Mouse (Mus musculus): ENCODE results near the gene Jup.
"Not testable (repeated sequence)": the region's sequence is repeated elsewhere in the genome, so short reads cannot be mapped to it uniquely, and the experiment has no call there.

Gene Jup

DNA sequence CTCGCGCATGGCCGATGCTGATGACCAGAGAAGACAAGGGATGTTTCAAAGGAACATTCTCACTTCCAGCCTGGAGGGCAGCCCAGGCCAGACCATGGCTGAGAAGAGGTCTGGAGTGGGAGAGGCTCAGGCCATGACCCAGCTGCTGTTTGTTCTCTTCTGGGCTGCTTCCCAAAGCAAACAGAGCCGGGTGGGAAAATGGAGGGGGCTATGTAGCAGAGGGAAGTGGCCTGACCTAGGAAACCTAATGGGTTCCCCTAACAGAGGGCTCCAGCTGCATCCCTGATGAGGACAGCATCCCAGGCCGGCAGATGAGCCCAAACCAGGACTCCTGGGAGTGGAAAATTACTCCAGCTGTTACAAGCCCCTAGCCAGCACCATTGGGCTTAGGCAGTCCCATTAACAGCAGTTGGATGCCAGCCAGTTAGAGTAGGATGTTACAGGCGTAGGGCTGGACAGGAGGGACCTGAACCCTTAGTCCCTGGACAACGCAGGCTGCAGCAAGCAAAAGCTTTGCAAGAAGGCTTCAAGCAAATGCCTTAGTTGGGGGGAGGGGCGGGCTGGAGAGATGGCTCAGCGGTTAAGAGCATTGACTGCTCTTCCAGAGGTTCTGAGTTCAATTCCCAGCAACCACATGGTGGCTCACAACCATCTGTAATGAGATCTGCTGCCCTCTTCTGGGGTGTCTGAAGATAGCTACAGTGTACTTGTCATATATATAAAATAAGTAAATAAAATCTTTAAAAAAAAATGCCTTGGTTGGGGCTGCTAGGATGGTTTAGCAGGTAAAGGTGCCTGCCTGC is 6.3 kb downstream of the Jup start:
- no peak for DNase-seq (ENCODE audit: low spot score in 2 of 2)

DNA sequence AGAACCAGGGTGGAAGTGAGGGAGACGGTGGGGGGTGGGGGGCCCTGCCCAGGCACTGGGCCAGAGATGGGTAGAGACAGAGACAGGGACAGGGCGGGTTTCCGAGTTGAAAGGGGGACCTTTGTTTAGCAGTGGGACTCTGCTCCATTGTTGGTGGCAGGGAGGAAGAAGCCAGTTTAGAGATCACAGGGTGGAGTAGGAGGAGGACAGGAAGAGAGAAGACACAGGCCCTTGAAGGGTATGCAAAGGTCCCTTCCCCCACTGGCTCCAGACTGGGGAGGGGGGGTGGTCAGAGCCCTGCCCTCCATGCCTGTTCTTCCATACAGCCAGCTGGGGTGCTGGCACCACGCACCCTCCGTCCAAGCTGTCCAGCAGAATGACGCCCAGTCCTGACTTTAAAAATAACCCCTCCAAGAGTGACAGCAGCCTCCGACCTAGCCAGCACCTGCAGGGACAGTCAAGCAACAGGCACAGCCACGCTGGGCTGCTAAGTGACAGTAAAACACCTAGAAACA is 7.6 kb downstream of the Jup start:
- DNase-seq (ENCODE audit: low spot score in 2 of 2): no peak

DNA sequence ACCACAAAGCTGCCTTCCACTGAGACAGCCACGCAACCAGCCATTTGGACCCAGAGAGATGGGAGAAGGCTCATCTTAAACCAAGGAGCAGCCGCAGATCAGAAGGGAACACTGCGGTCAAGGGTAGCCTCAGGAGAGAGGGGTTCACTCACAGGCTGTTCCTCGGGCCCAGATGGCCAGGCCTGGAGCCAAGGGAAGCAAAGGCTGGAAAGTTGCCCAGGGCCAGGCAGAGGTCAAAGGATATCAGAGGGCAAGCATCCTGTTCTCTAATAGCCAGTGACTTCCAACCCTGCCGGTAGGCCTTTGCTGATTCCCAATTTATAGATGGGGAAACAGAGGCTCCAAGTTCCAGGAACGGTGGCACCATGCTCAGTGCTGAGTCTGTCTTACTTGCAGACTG is 9.0 kb downstream of the Jup start:
- DNase-seq (ENCODE audit: low spot score in 2 of 2): no peak

DNA sequence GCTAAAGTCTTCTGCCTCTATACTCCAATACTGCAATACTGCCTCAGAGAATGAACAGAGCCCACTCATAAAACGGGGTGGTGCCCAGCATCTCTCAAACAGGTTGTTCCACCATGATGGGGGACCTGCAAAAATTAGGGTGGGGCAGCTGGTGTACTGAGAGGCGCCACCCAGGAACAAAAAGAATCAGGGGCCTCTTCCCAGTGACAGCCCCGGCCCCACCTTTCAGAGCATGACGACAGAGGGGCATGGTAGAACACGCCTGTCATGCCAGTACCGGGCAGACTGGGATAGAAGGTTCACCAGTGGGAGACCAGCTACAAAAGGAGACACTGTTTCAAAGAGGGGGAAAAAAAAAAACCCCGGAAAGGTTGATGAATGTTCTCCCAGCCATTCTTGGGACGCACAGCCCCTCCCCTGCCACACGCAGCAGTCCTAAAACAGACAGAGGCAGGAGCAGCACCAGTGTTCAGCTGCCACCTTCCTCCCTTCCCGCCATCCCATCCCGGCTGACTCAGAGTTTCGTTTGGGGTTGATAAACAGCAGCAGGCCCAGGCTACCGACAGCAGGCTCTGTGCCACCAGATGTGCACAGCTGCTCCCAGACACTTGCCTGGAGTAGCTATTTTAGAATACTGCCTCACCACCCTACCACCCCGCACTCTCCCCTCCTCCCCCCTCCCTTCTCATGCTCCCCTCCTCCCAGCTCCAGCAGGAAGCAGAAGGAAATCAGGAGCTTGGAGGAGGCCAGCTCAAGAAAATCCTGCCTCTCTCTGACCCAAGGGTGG is 9.8 kb downstream of the Jup start:
- DNase-seq (ENCODE audit: low spot score in 2 of 2): peak; percentile 35 to 55

DNA sequence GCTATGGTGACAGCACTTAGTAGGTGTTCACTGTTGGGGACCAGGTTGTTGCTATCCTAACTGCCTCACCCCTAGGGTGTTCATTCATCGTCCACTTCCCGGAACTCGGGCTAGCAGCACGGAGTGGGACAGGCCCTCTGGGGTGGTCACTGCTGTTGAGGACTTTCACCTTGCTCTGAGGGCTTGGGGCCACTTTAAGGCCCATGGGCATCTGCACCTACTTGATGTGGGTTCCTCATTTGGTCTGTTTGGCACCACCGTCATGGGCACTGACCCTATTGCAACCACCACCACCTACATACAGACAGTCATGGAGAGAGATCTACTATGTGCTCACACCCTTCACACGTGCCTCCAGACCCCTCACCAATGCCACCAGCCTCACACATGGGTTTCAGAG is 10.5 kb downstream of the Jup start:
- DNase-seq (ENCODE audit: low spot score in 2 of 2): no peak

DNA sequence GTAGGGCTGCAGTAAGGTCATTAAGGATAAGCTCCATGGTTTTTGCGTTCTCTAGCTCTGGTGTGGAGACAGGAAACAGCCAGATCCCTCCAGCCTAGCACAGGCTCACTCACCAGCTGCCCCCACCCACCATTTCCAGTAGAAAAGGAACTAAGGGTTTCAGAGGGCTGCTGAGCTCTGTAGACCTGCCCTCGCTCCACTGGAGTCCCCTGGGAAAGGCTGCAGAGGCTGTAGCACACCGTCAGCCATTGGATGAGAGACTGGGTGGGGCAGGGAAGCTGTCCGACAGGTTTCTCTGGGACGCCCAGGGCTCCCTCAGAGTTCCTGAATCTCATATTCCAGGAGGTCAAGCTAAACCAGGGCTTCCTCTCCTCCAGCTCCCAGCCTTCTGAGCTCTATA is 11.0 kb downstream of the Jup start:
- DNase-seq (ENCODE audit: low spot score in 2 of 2): no peak

DNA sequence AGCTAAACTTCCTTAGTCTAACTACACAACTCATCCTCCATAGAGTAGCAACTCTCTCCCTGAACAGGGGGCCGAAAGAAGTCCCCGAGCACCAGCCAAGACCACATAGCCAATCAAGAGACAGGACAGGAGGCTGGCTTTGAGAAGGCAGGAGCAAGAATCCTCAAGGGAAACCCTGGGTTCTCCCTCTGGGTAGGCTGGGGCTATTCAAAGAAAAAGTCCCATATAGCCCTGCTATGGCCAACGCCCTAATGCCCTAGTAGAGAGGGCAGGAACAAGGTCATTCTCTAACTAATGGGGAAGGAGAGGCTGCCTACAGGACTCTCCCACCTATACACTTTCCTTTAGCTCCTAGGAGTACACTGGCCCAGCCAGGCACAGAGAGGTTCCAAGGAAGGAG is 12.5 kb downstream of the Jup start:
- no peak for DNase-seq (ENCODE audit: low spot score in 2 of 2)

DNA sequence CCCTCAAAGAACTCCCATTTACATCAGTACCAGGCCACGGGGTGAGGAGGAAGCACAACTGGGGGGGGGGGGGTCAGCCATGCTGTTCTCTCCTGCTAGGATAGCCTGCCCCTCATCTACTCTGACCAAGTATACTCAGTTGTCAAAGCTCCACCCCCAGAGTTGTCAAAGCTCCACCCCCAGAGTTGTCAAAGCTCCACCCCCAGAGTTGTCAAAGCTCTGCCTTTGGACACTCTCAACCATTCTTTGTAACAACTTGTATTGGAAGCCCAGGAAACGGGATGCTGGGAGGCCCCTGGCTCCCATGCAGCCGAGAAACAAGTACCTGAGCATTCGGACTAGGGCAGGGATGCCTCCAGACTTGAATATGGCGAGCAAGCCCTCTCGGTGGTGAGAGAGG is 14.9 kb downstream of the Jup start:
- no peak for DNase-seq (ENCODE audit: low spot score in 2 of 2)

DNA sequence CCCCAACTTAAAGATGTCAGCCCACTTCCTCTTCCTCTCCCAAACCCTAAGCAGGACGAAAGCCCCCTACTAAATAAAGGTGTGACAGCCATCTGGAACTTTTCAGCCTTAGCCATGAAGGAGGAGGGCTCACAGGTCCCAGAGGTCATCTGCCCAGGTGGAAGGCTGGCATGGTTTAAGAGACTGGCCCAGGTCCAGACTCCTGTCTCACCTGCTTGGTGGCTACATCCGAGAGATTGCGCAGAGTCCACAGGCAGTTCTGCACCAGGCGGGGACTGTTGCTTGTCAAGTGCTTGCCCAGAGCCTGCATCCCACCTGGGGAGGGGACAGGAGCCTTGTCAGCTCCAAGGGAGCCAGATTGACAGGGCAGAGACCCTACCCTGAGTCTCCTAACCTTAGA is 18.3 kb downstream of the Jup start:
- no peak for DNase-seq (ENCODE audit: low spot score in 2 of 2)

DNA sequence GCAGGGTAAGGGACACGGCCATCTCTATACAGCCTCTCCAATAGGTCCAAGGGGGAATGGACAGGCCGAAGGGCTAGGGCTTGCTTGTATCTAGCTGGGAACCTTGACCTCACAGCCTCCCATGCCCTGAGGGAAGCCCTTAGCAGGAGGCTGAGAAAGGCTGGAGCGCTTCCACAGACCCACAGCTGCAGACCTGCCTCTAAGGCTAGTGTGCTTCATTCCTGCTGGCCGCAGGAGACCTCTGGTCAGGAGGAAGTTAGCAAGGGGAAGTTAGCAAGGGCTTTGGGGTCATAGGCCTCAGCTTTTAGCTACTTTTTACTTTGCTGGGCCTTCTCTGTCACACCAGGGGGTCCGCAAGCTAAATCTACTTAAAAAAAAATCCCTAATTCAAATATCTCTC is 19.1 kb downstream of the Jup start:
- DNase-seq (ENCODE audit: low spot score in 2 of 2): no peak

DNA sequence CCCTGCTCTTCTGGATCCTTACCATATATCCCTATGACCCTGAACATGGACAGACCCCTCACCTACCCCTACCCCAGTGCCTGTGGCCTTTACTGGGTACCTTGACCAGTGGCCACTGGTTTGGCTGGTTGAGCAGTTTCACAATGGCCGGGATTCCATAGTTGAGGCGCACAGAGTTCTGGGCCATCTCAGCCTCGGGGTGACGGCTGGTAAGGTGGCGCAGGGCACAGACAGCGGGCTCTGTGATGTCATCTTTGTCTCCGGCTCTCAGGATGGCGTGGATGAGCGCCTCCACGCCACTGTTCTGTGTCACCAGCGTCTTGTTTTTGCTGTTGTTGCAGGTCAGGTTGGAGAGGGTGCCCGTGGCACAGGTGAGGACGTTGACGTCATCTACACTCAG is 19.6 kb downstream of the Jup start:
- DNase-seq (ENCODE audit: low spot score in 2 of 2): no peak

DNA sequence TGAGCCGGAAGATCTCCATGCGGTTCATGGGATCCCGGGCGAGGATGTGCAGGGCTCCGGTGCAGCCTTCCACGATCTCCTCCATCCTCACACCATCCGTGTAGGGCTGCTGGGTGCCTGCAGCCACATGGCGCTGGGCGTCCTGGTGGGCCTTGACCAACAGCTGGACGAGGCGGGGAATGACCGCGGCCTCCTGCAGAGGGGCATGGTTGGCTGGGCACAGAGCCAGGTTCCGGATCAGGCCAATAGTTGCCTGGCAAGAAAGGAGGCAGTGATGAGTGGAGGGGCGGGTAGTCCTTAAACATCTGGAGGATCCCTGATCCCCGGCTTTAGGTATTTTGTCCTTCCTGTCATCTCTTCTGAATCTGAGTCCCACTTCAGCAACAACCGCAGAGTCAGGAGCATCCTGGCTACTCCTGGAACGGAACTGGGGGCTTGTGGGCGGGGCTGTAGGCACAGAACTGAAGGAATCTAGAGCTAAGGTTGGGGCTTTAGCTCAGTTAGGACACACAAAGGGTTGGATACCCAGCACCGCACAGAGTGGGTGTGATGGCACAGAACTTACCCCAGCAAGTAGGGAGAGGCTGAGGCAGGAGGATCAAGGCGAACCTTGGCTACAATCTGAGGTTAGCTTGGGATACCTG is 20.7 kb downstream of the Jup start:
- no peak for DNase-seq (ENCODE audit: low spot score in 2 of 2)

DNA sequence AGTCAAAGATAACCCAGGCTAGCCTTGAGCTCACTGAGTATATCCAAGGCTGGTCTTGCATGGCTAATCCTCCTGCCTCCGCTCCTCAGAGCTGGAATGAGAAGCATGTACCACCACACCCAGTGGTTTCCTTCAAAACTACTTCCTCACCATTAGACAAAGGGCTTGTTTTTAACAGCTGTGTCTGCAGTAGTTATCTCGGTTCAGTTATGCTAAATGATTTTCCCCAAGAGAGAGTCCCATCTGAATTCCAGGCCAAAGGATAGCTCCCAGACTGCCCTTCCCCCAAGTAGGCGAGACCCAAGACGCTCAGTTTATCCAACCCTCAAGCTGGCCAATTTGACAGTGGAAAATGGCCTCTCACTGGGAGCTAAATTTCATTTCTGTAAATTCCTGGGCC is 21.6 kb downstream of the Jup start:
- no peak for DNase-seq (ENCODE audit: low spot score in 2 of 2)

DNA sequence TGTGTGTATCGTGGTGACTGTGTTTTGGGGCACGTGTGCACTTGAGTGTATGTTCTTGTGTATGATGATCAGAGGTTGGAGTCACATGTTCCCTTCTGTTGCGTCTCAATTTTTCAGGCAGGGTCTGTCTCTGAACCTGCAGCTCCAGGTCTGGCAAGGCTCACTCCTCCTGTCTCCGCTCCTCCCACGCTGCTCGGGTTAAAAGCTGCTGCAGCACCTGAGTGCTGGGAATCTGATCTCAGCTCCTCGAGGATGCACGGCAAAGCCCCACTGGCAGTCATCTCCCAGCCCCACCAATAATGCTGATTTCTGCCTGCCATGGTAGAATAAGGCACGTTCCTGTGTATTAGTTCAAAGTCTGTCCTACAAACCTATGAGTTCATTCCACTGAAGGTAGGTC is 22.4 kb downstream of the Jup start:
- no peak for DNase-seq (ENCODE audit: low spot score in 2 of 2)

DNA sequence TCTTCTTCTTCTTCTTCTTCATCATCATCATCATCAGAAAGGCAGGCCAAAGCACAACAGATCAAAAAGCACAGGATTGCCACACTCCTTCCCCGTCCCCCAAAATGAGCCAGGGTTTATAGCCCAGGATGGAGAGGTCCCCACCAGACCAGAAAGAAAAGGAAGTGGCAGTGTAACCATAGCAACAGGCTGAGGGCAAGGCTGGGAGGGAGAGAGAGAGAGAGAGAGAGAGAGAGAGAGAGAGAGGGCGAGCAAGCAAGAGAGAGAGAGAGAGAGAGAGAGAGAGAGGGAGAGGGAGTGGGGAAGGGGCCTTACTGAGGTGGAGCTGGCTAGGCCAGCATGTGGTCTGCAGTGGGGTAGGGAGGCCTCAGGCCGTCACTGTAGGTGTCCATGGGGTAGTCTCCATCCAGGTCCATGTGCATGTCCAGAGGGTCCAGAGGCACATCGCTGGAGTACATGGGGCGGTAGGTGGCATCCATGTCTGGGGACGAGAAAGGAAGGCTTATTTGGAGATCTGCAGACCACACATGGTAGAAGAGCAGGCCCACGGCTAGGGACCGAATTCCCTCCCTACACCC is 25.5 kb downstream of the Jup start:
- DNase-seq (ENCODE audit: low spot score in 2 of 2): no peak

DNA sequence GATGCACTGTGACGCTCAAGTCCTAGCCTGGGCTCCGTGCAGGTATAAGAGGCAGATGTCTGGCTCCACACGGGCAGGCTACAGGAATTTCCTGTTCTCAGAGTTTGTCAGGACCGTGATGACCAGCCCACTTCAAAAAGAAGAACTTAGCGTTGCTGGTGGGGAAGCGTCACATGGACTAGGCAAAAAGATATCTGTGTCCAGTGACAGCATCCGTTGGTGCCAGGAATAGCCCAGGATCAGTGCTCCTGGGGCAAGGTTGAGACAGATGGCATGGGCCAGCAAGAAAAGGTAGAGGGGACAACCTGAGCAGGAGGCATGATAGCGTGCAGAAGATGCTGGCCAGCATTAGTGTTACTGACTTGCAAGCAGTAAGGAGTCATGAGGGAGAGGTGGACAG is 27.7 kb downstream of the Jup start:
- no peak for DNase-seq (ENCODE audit: low spot score in 2 of 2)

DNA sequence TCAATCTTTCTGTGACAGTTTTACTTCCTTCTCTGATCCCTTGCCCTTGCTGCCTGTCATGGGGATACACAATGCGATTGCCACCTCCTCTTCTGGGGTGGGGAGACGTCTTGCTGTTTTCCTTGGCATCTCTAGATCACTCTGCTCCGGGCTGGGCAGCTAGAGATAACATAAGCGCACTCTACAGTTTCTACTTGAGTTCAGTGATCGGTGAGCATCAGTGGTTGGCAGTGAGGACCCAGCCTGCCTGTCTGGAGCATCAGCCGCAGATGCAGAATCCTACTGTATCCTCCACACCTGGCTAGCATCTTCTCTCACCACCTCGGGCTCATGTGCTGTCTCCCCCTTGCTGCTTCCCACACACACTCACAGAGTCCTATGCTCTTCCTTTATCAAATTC is 28.4 kb downstream of the Jup start:
- DNase-seq (ENCODE audit: low spot score in 2 of 2): no peak

DNA sequence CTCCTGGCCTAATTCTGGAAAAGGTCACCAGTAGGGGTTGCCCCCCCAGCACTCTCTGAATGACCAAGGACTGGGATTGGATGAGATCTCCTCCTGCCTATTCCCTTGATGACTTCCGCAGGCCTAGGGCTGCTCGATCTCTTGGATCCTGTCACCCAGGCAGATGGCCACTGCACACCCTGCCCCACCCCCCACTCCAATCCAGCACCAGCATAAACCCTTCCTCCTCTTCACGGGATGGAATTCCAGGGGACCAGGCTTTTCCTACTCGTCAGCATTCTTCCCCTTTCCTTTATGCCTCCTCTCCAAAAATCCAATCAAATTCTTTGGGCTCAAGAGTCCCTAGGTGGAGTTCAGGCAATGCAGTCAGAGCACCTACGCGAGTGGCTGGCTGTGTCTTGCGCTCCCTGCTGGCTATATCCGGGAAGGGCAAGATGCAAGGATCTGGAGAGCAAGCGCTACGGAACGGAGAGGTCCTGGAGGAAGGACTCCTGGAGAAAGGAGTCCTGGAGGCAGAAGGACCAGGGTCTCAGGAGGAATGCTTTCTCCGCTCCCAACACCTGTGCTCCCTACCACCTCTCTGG is 34.5 kb downstream of the Jup start:
- DNase-seq (ENCODE audit: low spot score in 2 of 2): peak; percentile 70 to 73

DNA sequence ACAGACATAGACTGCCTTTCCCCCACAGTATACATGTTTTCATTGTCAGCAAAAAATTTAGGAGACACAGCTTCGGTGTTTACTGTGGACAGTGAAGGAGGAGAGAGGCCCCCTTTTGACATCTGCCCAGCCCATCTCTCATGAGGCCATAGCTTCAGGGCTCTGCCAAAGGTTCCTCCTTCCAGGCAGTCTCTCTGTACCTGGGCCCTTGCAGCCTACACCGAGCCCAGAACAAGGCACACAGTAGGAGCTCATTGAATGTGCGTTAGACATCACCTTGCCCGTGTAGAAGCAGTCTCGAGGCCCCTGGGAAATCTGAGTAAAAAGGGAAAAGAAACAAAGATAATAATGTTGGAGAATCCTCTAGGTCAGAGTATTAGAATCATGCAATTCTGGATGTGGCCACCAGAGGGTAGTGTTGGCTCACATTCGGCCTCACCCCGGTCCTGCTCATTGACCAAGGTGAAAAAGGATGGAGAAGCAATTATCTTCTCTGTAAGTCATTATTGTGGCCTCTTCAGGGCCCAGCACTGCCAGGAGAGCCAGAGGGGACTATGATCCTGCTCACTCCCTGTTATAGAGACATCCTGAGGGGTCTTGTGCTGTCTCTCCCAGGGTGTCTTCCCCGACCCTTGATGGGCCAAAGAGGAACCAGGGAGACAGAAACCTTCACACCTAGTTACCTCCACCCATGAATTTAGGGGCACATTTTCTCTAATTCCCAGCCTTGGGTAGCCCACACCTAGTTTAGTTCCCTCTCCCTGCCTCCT is 35.2 kb downstream of the Jup start:
- DNase-seq (ENCODE audit: low spot score in 2 of 2): peak; percentile 85 to 88

DNA sequence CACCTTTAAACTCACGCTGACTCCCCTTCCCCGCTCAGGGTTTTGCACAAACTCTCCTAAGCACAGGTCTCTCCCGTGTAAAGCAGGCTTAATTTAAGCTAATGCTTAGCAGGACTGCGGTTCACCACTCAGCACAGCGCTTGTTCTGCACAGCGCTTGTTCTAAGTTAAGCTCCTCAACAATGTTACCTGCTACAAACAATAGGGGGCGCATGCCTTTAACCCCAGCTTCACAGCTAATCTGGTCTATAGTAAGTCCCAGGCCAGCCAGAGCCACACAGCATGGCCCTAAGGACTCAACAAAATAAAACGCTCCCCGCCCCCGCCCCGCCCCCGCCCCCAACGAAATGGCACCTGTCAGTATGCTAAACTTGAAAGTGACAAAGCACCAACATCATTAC is 36.5 kb downstream of the Jup start:
- DNase-seq (ENCODE audit: low spot score in 2 of 2): not testable (repeated sequence)

DNA sequence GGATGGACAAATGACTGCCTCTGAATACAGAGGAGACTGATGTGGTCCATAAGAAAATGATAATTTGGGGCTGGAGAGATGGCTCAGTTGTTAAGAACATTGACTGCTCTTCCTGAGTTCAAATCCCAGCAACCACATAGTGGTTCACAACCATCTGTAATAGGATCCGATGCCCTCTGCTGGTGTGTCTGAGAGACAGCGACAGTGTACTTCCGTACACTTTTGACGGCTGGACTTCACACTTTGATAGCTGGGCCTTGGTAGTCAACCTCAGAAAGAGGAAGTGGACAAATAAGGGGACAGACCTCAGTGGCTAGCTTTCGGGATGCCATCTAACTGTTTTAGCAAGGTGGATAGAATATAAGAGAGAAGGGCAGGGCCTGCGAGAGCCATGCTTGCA is 37.4 kb downstream of the Jup start:
- DNase-seq (ENCODE audit: low spot score in 2 of 2): no peak

Data from right cerebral cortex, adult 2 months (tissue).